Mouse (Mus musculus) Patski (cell line): ENCODE measurements around the gene Ano9. TPM values are rescaled to one million over a fixed set of nuclear protein-coding genes. Genes with fewer than 3 reads are reported as not detected.
A peak's percentile ranks its signal among the peaks of the same experiment; 100 is the strongest.

Source experiments
- ATAC-seq: fragments of 100-300 bp; one replicate; pipeline ENCODE4 v1.8.0; 2021
- CTCF ChIA-PET: fragments of 350-600 bp; sonication (Branson Sonifier 250); formaldehyde crosslinking; loops from one replicate; lab custom pipeline; 2022; ENCODE audit warnings: inconsistent platforms; lab: Charles Lee
- POLR2A ChIA-PET: fragments of 350-600 bp; sonication (Branson Sonifier 250); formaldehyde crosslinking; loops from one replicate; lab custom pipeline; 2022; ENCODE audit warnings: antibody characterized with exemption, inconsistent platforms; lab: Charles Lee
- DNase-seq: peaks from one replicate; pipeline ENCODE4 v3.0.0-alpha.2; 2011; ENCODE audit warnings: low read depth, low spot score
- H3K27me3 ChIP-seq: fragments of 371-371 bp; one replicate; pipeline ENCODE4 v1.5.1; 2021
- CTCF ChIP-seq: fragments of 100-300 bp; IDR thresholded peaks from one replicate; pipeline ENCODE4 v1.5.1; 2021
- in situ Hi-C: fragments of 300-500 bp; cut with MboI; formaldehyde crosslinking; loops from 3 replicates; pipeline ENCODE4 v1.11.1; 2018; ENCODE audit warnings: low pct_unique_long_range_greater_than_20kb, mixed read lengths
- polyA plus RNA-seq: library from polyadenylated mRNA; unstranded; gene quantifications from one replicate; pipeline ENCODE4 v1.2.3, GENCODE M21; 2021

Ano9 gene
- polyA plus RNA-seq, 1 experiment from 2014 or later: 0.09 TPM

GRCm38 (mm10) chr7:141064175-141064574 lies 53.4 kb downstream of the Ano9 start:
- CTCF ChIA-PET: interaction anchor here (1.2 kb wide), 1 partner anchor 15 kb away, joined by 3 read pairs; no protein-coding TSS in a partner anchor
- peaks cover 4% of the 10 kb centered on the region for H3K27me3 ChIP-seq
- TF ChIP-seq CTCF: no peak
- in situ Hi-C loops: no loop called here
- POLR2A ChIA-PET: interaction anchor here (0.5 kb wide), 1 partner anchor 32 kb away, joined by 3 read pairs; no protein-coding TSS in a partner anchor
- no peak for DNase-seq
- ATAC-seq: no peak

GRCm38 (mm10) chr7:141063353-141063752 lies 54.3 kb downstream of the Ano9 start:
- ATAC-seq (no peak), DNase-seq (no peak)
- TF ChIP-seq CTCF: no peak
- ChIA-PET CTCF (no interaction called here), POLR2A (no interaction called here)
- in situ Hi-C loops: no loop called here
- peaks cover under 1% of the 10 kb centered on the region for H3K27me3 ChIP-seq

DNA sequence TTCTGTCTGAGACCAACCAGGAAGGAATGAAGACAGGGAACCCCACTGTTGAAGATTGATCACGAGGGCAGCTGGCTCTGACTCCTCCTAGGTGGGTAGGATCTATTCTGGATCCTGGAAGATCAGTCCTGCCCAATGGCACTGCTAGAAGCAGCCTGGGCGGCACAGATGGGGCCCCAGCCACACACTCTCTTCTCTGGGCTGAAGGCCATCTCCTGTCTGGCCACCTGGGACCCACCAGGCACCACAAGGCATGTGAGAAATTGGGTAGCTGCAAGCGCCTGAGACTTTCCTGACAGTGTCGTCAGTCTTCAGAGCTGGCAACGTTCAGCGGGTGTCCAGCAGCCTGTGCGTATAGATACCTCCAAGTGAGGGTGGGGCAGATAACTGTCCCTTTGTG lies 55.1 kb downstream of the Ano9 start:
- POLR2A ChIA-PET: no interaction called here
- no peak for ATAC-seq
- TF ChIP-seq CTCF: no peak

DNA sequence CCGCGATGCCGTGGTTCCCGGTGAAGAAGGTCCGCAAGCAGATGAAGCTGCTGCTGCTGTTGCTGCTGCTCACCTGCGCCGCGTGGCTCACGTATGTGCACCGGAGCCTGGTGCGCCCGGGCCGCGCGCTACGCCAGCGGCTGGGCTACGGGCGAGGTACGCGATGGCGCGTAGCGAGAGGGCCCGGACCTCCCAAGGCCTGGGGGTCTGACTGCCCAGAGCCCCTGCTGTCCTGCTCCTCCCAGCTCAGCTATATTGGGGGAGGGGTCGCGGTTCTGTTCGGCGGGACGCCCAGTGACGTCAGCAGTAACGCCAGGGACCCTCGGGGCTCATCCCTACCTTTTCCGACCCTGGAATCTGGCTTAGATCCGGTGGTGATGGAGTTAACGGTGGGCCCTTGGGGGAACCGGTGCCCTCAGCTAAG lies 56.3 kb downstream of the Ano9 start:
- no peak for TF ChIP-seq CTCF
- CTCF ChIA-PET: interaction anchor here (0.8 to 1.7 kb wide), 4 partner anchors 9 to 153 kb away, joined by 3 to 5 read pairs (median 3); no protein-coding TSS in a partner anchor
- in situ Hi-C loops: no loop called here
- no peaks in the 10 kb centered on the region for H3K27me3 ChIP-seq
- POLR2A ChIA-PET: interaction anchor here (1.2 kb wide), 1 partner anchor 53 kb away, joined by 3 read pairs; no protein-coding TSS in a partner anchor
- DNase-seq (no peak), ATAC-seq (no peak)

More for the DNA sequence above, 55.1 kb downstream of the Ano9 start:
- DNase-seq: no peak
- no peaks in the 10 kb centered on the region for H3K27me3 ChIP-seq
- in situ Hi-C loops: no loop called here
- CTCF ChIA-PET: interaction anchor here (1.6 kb wide), 1 partner anchor 14 kb away, joined by 3 read pairs; no protein-coding TSS in a partner anchor

GRCm38 (mm10) chr7:141060426-141061242 lies 57.0 kb downstream of the Ano9 start, which contains the start of gene B4galnt4:
Gene B4galnt4 (plus strand): TSS chr7:141061104.
- ATAC-seq (peak; percentile 63), DNase-seq (no peak)
- in situ Hi-C loops: no loop called here
- POLR2A ChIA-PET: interaction anchor here (1.2 to 1.3 kb wide), 2 partner anchors 12 to 52 kb away, joined by 3 read pairs; no protein-coding TSS in a partner anchor
- CTCF ChIA-PET: interaction anchor here (1.2 to 1.7 kb wide), 6 partner anchors 9 to 152 kb away, joined by 3 to 6 read pairs (median 4); no protein-coding TSS in a partner anchor
- H3K27me3 ChIP-seq: no peaks in the 10 kb centered on the region
- no peak for TF ChIP-seq CTCF

GRCm38 (mm10) chr7:141059929-141060328 lies 57.7 kb downstream of the Ano9 start:
- in situ Hi-C loops: loop anchor here (5.0 to 10.0 kb wide), 2 partner anchors 115 to 218 kb away; partner anchors contain the start of gene Rnh1
- DNase-seq: no peak
- no peak for ATAC-seq
- ChIA-PET POLR2A (interaction anchor here (0.9 to 1.3 kb wide), 2 partner anchors 11 to 133 kb away, joined by 3 read pairs; no protein-coding TSS in a partner anchor), CTCF (interaction anchor here (1.2 to 1.7 kb wide), 5 partner anchors 10 to 152 kb away, joined by 3 to 6 read pairs (median 5); no protein-coding TSS in a partner anchor)
- no peaks in the 10 kb centered on the region for H3K27me3 ChIP-seq
- TF ChIP-seq CTCF: no peak

DNA sequence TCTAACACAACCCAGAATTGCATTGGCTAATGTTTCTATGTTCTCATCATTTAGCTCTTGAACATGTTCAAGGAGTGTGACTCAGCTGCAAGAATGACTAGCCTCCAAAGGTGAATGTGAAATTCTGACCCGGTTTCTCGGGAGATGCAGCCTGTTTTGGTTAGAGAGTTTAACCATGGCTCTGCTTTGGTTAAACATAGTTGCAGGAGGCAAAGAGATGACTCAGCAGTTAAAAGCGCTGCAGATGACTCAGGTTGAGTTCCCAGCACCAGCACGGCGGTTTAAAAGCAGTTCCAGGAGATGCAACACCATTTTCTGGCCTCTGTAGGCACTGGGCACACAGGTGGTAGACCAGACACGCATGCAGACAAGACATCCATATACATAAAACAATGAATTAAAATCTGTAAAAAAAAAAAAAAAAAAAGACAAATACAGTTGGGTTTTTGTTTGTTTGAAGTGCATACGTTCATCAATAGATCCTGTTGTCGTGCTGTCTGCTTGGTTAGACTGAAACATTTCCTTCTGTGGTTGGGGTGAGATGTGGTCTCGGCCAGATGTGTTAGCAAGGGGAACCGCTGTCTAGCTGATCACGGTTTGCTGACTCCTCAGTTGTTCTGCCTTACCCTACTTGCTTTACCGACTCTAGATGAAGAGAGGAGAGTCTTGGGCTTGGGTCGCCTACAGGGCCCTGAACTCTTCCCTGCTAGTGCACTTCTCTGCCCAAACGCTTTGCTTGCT lies 58.8 kb downstream of the Ano9 start:
- TF ChIP-seq CTCF: no peak
- in situ Hi-C loops: loop anchor here (5.0 to 10.0 kb wide), 2 partner anchors 116 to 216 kb away; partner anchors contain the start of gene Rnh1
- ChIA-PET CTCF (no interaction called here), POLR2A (interaction anchor here (0.7 kb wide), 1 partner anchor 32 kb away, joined by 7 read pairs; no protein-coding TSS in a partner anchor)
- DNase-seq: no peak
- H3K27me3 ChIP-seq: no peaks in the 10 kb centered on the region
- peak; percentile 22 for ATAC-seq

GRCm38 (mm10) chr7:141057541-141057940 lies 60.1 kb downstream of the Ano9 start:
- no peak for ATAC-seq
- TF ChIP-seq CTCF: no peak
- in situ Hi-C loops: loop anchor here (5.0 to 10.0 kb wide), 2 partner anchors 117 to 215 kb away; partner anchors contain the start of gene Rnh1

GRCm38 (mm10) chr7:141056976-141057375 lies 60.6 kb downstream of the Ano9 start:
- CTCF ChIA-PET: no interaction called here
- TF ChIP-seq CTCF: no peak
- DNase-seq: no peak
- no peak for ATAC-seq
- POLR2A ChIA-PET: no interaction called here
- no peaks in the 10 kb centered on the region for H3K27me3 ChIP-seq
- in situ Hi-C loops: loop anchor here (5.0 to 10.0 kb wide), 2 partner anchors 118 to 215 kb away; partner anchors contain the start of gene Rnh1

More at GRCm38 (mm10) chr7:141057541-141057940, 60.1 kb downstream of the Ano9 start:
- CTCF ChIA-PET: no interaction called here
- POLR2A ChIA-PET: no interaction called here
- H3K27me3 ChIP-seq: no peaks in the 10 kb centered on the region
- no peak for DNase-seq
